Mouse (Mus musculus) CD4-positive, CD25-positive, alpha-beta regulatory T cell, adult 4 months (primary cell): ENCODE data around the gene Slc5a10. TPM values are rescaled to one million over a fixed set of nuclear protein-coding genes. Genes with fewer than 3 reads are reported as not detected.
A peak's percentile ranks its signal among the peaks of the same experiment; 100 is the strongest.

Source experiments
- ATAC-seq: one replicate; pipeline ENCODE4 v1.8.0; 2017
- polyA plus RNA-seq, 2 experiments: library from polyadenylated mRNA; unstranded; fragments of 100-300 nt; shearing (Covaris generic); gene quantifications; one replicate each; pipeline ENCODE4 v1.2.1; 2017

Slc5a10 gene
- polyA plus RNA-seq, result not detected

DNA sequence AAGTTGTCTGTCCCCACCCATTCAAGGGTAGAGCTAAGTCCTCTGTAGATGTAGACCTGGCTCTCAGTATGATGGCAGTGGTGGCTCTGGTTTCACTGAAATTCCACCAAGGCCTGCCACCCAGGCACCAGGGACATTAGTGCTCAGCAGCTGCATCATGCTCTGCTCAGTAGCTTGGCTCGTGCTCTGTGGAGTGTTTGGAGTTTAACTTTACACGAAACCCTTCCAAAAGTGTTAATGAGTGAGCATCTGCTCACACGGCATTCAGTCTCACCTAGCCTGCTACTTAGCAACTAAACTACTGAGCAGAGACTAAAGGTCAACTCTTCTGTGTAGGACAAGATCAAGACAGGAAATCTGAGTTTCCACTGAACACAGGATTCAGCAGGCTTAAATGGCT is at the start of gene Slc5a10:
Slc5a10 (minus strand) TSS at position 191 of the 400 bp plus-strand sequence.
- ATAC-seq, result no peak

DNA sequence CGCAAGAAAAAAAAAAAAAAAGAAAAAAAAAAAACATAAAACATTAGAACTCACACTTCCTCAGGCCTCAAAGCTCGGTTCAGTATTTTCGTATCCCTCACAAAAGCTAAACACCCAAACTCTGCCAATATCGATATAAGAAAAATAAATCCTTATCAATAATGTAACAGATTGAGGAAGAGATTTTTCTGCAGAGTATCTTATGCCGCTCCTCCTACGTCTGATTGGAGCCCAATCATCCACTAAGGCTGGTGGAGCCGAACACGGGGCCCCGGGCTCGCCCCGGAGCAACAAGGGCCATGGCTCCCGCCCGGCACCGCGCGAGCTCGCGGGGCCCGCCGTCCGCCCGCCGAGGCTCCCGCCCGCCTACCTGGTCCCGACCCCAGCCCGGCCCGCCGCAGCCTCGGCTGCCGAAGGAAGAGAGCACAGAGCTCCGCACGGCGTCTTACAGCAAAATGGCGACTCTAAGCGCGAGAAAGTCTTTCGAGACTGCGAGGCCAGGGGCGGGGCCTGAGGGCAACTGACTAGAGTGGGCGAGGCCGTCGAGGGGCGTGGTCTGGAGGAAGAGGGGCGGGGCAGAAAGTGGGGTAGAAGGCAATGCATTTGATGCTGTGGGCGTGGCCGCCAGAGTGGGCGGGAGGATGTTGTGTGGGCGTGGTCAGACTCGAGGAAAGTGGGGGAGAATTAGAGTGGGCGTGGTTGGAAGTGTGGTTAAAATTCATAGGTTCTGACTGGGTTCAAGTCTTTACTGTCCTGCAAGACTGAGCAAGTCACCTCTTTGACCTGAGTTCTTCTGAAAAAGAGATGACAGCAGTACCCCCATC is 41.2 kb upstream of the Slc5a10 start, which contains the start of gene Prpsap2:
Prpsap2 (minus strand) TSS at position 505 of the 824 bp plus-strand sequence.
- ATAC-seq, result peak; percentile 97

DNA sequence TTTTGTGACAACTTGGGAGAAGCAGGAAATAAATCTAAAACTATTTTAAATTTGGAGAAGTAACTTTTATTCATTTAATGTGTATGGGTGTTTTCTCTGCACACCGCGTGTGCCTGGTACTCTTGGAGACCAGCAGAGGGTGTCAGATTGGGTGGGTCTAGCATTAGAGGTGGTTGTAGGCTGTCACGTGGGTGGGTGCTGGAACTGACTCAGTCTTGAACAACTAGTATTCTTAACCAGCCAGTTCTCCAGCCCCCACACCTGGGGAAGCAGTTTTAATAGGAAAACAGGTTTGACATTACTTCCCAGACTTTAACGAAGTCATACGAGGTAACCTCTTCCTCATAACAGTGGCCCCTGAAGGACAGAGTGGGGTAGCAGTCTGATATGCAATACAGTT is 39.9 kb upstream of the Slc5a10 start:
- ATAC-seq, result no peak

DNA sequence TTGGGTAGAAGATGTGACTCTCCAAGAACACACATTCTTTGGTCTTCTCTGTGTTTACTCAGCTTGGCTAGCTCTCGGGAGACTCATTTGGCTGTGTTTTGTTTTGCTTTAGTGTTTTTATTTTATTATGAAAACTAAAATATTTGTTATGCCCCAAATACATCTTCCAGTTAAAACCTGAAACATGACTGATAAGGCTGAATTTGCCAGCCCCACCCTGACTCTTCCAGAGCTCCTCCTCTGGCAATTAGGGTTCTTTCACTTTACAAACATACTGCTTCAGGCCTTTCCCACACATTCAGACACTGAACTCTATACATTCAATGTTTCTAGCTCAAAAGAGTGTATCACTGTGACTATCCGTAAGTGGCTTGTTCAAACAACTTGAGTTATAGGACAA is 36.5 kb upstream of the Slc5a10 start:
- no peak for ATAC-seq

DNA sequence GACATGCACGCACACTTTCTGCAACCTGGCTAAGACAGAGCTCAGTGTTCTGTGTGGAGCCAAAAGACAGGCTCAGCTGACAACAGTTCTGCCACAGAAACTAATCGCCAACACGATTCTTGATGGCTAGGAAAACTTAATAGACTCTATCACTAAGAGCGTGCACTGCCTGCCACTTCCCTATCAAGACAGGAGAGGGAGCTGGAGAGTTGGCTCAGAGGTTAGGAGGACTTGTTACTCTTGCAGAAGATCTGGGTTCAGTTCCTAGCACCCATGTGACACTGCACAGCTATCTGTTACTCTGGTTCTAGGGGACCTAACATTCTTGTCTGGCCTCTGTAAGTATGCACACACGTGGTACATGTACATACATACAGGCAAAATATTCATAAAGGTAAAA is 31.0 kb upstream of the Slc5a10 start:
- no peak for ATAC-seq

DNA sequence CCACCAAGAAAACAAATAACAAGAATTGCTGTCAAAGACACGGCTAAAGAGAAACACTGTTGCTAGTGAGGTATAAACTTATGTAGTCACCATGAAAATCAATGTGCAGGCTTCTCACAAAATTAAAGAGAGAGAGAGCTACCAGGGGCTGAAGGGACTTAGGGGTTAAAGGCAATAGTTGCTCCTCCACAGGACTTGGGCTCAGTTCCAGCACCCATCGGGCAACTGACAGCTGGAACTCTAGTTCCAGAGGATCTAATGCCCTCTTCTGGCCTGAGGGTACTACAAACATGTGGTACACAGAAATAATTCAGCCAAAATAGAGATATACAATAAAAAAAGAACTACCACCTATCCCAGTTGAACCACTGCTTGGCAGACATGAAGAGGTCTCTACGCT is 26.5 kb upstream of the Slc5a10 start:
- ATAC-seq, result no peak

DNA sequence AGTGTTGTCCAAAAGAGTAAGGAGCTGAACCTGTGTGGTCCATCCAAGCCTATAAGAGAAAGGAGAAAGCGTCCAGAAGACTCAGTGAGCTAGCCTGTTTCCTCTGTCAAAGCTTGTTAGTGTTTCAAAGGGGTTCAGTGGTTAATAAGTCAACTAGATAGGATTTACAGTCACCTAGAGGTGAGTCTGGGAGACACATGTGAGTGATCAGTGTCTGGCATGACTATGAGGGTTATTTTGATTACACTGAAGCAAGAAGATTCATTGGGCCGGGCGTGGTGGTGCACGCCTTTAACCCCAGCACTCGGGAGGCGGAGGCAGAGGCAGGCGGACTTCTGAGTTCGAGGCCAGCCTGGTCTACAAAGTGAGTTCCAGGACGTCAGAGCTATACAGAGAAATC is 25.2 kb upstream of the Slc5a10 start:
- ATAC-seq, result no peak

DNA sequence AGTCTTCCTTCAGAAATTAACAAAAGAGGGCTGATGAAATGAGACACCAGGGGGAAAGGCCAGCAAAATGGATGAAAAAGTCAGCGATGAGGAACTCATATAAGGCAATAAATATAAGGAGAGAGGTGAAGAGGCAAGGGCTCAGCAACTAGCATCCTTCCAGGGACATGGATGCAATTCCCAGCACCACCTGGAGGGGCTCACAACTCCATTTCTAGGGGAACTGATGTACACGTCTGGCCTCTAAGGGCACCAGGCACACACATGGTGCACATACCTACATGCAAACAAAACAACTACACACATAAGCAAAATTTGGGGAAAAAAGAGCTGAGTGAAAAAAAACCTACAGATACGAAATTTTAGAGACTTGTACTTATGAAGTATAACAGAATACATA is 23.8 kb upstream of the Slc5a10 start:
- no peak for ATAC-seq

DNA sequence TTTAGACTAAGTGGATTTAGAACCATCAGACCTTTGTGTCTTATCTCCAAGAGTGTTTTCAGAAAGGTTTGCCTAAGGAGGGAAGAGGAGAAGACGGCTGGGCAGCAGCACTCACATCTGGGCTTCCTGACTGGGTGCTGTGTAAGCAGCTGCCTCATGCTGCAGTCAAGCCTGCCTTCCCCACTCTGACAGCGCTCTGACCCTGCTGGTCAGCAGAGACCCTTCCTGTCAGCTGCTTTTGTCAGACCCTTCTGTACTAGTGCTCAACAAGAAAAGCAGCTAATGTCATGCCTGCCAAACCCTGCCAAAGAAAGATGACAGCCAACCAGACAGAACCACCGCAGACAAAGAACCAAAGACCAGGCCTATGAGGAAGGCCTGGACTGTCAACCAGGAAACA is 23.1 kb upstream of the Slc5a10 start:
- ATAC-seq, result no peak

DNA sequence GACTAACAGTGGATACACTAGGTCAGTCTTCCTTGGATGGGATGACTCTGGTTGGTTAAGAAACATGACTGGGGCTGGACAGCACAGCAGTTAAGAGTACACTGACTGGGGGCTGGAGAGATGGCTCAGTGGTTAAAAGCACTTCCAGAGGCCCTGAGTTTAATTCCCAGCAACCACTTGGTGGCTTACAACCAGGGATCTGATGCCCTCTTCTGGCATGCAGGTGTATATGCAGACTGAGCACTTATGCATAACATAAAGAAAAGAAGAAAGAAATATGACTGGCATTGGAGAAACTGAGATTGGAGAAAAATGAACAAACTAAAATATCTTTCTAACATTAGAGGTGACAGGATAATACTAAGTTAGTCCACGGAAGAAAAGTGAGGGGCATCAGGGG is 19.9 kb upstream of the Slc5a10 start:
- no peak for ATAC-seq

DNA sequence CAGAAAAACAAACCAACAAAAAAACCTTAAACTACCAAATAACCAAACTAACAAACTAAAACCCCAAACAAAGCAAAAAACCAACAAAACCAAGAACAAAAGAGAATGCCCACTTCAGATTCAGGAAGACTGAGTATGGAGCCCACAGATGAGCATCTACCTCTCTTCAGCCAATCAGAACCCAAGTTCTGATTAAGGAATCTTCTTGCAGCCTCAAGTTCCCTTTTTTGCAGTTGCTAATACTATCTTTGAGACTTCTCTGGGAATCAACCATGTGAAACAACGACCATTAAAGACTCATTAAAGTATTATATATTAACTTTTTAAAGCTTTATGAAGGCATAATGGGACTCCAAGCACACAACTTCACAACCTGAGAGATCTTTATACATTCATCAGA is 16.7 kb upstream of the Slc5a10 start:
- no peak for ATAC-seq

DNA sequence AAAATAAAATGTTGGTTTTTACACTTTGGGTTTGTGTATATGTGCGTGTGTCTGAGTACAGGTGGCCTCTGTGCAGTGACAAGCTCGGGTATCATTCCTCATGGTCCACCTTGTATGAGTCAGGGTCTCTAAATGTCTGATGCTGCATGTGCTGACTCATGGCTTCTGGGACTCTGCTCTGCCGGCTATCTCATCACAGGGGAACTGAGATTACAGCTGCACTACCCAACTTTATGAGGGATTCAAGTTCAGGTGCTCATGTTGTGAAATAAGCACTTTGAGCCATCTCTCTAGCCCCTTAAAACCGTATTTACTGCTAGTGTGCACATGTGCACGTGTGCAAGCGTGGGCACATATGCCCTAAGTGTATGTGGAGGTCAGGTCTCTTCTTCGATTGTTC is 12.0 kb upstream of the Slc5a10 start:
- ATAC-seq, result no peak

DNA sequence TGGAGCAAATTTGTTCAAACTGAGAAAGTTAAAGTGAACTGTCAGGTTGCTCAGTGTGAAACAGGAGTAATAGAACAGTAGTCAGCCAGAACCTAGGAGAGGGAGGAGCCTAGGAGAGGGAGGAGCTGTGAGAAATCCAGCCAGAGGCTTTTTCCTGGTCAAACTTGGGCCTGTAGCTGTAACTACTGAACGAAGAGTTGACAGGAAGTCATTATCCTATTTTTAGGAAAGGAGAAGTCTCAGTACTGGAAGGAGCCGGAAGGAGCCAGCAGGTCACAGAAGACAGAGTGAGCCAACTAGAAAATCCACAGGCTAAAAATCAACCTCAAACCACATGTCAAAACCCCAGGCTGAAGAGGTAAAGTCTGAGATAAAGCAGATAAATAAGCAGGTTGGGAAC is 7.4 kb upstream of the Slc5a10 start:
- ATAC-seq, result no peak

DNA sequence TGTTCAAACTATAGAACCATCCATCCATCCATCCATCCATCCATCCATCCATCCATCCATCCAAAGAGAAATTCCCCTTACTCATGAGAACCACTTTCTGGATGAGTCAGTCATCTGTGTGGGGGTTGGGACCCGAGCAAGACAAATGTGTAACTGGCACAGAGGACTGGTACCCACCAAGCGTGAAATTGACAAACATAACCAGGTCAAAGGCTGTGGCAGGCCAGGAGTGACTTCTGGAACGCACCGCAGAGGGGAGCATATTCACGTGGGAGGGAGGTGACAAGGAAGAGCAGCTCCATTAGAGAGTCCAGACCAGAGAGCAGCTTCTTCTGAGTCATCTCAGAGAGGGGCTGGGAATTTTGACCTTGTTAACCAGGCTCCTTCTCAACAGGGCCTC is 1.5 kb upstream of the Slc5a10 start:
- no peak for ATAC-seq

DNA sequence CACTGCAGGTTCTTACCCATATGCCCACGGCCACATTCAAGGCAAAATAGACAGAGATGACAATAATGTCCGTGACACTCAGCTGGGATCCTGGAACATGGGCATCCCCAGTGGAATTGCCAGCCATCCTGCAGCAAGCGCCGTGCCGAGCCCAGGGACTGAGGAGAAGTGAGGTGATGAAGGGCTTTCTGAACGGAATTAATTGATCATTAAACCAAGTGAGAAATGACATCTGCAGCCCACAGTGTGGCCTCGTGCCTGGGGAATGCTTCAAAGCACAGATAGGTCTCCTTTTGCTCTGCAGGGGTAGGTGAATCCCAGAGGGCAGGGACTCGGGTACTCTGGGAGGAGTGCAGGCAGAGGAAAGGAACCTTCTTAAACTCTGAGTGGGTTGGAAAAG is 800 bp downstream of the Slc5a10 start:
- ATAC-seq, result no peak

DNA sequence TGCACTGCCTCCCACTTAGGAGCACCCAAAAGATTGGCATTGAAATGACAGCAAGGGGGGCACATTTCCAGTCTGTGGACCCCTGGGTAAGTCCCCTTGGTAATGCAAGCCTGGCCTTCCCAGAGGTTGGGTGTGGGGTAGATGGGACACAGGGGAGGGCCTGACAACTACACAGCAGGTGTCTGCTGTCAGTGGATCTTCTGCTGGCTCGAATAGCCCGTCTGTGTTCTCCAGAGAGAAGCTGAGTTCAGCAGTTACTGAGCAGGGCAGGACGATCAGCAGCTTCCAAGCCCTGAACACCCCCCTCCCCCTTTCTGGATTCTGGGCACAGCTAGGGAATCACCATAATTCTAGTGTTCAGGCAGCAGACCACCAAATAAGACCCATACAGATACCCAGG is 1.2 kb downstream of the Slc5a10 start:
- no peak for ATAC-seq

DNA sequence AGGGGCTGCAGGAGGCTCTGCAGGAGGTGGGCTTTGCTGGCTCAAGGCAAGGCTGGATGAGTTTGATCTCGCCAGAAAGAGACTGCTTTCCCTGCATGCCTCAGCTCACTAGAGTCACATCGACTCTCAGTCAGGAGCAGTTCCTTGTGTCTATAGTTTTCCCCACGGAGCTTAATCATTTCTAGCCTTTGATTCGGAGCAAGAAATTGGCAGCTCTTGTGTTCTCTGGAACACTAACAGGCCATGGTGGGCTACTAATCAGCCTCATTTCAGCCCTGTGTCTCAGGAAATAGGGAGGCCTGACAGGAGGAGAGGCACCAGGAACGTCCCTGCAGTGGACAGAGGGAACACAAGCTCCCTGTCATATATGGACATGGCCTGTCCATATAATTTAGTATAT is 2.6 kb downstream of the Slc5a10 start:
- ATAC-seq, result no peak

DNA sequence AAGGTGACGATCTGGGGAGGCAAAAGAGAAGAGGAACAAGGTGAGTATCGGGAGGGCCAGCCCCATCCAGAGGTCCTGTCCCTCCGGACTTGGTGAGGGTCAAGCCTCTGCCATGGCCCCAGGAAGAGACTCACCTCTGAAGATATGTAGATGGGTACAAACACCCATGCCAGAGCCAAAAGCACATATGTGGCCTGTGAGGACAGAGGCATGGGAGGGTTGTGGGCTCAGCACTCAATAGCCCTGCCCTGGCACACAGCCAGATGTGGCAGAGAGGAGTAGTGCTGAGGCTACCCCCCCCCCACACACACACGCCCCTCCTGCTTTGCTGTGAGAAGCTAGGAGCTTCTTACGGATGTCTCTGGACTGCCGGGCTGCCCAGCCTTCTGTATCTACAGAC is 5.5 kb downstream of the Slc5a10 start:
- ATAC-seq, result no peak

DNA sequence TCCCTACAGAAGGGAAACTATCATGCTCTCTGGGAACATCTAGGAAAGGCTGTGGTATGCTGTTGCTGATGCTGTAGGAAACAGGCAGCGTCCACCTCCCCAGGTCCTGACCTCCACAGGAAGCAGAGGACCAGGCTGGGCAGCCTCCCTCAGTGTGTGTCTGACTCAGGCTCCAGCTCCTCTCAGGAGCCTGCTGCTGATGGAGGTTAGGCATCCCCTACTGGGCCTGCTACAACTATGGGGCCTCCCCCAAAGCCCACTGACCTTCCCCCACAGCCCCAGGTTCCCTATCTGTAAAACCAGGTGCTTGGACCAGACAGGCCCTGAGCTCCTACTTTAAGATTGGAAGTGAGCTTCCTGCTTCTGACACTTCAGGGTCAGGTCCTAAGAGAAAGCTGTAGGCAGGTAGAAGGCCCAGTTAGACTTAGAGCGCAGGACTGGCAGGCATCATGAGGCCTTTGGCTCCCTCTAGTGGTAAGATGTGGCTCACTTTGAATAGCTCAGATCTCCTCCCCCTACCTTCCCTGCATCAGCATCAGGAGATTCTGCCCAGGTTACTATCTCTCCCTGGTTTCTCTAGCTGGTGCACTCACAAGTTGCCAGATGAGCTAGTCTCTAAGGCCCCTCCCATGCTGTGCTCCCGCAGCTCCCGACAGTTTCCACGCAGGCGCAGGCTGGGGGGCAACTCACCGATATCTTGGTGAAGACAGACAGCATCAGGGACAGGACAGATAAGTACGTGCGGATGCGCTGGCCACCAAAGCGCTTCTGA is 6.1 kb downstream of the Slc5a10 start:
- ATAC-seq, result peak; percentile 90

DNA sequence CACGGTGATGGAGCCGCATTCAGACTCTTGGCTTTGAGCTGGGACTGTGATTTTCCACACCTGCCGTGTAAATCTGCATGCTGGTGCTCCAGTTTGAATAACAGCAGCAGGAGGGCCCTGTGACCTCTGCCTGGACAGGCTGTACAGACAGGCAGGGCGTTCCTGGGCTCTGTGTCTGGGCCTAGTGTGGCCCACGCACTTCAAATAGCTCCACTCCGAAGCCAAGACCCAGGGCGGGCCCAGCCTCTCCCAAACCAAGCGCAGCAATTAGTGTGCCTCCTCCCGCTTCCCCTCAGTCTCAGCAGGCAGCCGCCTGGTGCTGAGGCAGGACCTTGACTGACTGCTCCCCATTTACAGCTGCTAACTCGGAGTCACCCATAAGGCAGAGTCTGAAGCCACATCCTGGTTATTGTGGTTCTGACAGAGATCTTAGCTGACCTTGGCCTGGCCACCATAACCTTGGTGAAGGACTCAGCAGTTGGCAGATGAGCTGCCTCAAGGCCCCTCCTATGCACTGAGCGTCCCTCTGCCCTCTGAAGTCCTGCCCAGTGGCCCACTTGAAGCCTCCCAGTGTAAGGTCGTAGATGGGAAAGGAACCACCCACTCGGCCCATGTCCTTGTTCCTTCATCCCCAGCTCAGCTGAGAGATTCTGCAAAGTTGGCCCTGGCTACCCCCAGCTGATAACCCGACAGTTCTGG is 7.3 kb downstream of the Slc5a10 start:
- ATAC-seq, result no peak

DNA sequence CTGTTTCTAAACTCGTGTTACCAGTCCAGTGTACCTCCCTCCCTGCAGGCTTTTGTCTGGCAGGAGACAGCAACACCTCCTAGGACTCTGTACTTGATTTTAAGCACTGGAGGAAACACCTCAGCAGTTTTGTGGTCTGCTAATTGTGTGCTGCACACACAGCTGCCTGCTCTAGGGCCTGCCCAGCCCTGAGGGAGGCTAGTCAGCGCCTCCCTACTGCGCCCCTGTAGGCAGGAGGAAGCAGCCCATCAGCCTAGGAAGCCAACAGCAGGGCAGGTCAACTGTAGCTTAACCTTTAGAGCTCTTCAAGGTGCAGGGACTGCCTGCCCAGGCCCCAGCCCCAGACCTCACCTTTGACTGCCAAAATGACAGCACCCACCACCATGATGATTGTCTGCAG is 11.7 kb downstream of the Slc5a10 start:
- no peak for ATAC-seq

DNA sequence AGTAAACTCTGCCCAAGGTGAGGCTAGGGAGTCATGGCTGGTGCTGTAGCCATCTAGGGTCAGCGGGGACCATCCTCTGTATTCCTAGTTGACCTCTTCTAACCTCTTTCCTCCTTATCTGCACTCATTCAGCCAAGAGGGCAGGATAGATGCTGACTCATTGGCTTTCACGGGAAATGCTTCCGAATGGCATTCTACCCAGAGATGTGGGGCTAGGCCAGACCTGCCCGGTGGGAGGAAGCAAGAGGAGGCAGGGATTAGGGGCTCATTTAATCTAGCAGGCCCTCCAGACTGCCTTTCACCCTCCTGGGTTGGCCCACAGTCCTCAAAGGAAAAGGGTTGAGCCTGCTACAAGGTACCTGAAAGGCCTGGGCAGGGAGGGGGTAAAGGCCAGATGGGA is 14.4 kb downstream of the Slc5a10 start:
- ATAC-seq, result no peak

DNA sequence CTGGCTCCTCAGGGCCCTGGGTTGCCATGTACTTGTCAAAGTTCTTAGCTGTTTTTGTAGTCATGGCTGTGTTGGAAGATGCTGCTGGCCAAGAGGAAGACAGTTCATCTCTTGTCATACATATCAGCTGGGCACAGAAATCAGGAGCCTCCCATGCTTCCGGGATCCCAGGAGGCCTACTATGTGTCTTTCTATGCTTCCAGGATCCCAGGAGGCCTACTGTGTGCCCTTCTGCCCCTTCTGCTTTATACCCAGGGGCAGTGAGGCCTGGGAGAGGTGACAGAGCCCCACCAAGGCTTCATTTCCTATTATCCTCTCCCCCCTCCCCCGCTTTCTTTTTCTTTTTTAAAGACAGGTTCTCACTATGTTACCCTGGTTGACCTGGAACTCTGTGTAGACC is 15.0 kb downstream of the Slc5a10 start:
- no peak for ATAC-seq

DNA sequence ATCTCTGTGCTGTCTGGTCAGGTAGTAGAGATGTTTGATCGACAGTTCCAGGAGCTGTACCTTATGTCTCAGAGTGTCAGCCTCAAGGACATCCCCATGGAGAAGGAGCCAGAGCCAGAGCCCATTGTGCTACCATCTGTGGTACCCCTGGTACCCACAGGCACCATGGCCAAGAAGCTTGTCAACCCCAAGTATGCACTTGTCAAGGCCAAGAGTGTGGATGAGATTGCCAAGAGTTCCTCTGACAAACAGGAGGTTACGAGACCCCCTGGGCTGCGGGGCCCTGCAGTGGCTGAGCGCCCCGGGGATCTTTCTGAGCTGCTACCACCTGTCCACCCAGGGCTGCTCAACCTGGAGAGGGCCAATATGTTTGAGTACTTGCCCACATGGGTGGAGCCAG is 18.1 kb downstream of the Slc5a10 start:
- no peak for ATAC-seq
